Mouse (Mus musculus) forebrain, postnatal 0 days (tissue): Measurements from ENCODE around the gene Ceacam1. TPM values are rescaled to one million over a fixed set of nuclear protein-coding genes. Genes with fewer than 3 reads are reported as not detected.
"Not testable (repeated sequence)": the region's sequence is repeated elsewhere in the genome, so short reads cannot be mapped to it uniquely, and the experiment has no call there.

ENCODE experiments used
- ATAC-seq: fragments of 200-750 bp; cut with Nextera tagmentation; 2 replicates; pipeline ENCODE4 v1.8.0; 2017; ENCODE audit warnings: mild to moderate bottlenecking, moderate library complexity
- DNase-seq: peaks from one replicate; pipeline ENCODE4 v3.0.0-alpha.2; 2015
- H3K27ac ChIP-seq: fragments of 300-500 bp; sonication (generic); 2 replicates; pipeline ENCODE4 v1.5.1; 2014; ENCODE audit warnings: low read depth, mild to moderate bottlenecking, antibody characterized with exemption, low read length, moderate library complexity, mixed read lengths
- H3K27me3 ChIP-seq: fragments of 300-500 bp; sonication (generic); 2 replicates; pipeline ENCODE4 v1.6.1; 2014; ENCODE audit warnings: mild to moderate bottlenecking, low read length, mixed read lengths; ENCODE audit not compliant: insufficient read depth
- H3K36me3 ChIP-seq: fragments of 300-500 bp; sonication (generic); 2 replicates; pipeline ENCODE4 v1.6.1; 2014; ENCODE audit warnings: mild to moderate bottlenecking, moderate library complexity; ENCODE audit not compliant: insufficient read depth
- H3K4me1 ChIP-seq: fragments of 300-500 bp; sonication (generic); 2 replicates; pipeline ENCODE4 v1.6.1; 2014; ENCODE audit warnings: antibody characterized with exemption; ENCODE audit not compliant: insufficient read depth
- H3K4me2 ChIP-seq: fragments of 300-500 bp; sonication (generic); 2 replicates; pipeline ENCODE4 v1.6.1; 2014; ENCODE audit warnings: low read depth, mild to moderate bottlenecking, moderate library complexity
- H3K4me3 ChIP-seq: fragments of 300-500 bp; sonication (generic); 2 replicates; pipeline ENCODE4 v1.5.1; 2014; ENCODE audit warnings: low read depth, low read length, mixed read lengths
- H3K9ac ChIP-seq: fragments of 300-500 bp; sonication (generic); 2 replicates; pipeline ENCODE4 v1.6.1; 2014; ENCODE audit warnings: mild to moderate bottlenecking
- H3K9me3 ChIP-seq: fragments of 300-500 bp; sonication (generic); 2 replicates; pipeline ENCODE4 v1.6.1; 2016; ENCODE audit warnings: low read length
- CTCF ChIP-seq: sonication (generic); IDR thresholded peaks from 2 replicates; pipeline ENCODE4 v1.5.1; 2016; ENCODE audit warnings: antibody characterized with exemption, control low read depth, low read depth
- WGBS: fragments of 180-500 bp; shearing (Covaris S2); extraction: QIAGEN DNeasy Blood & Tissue Kit; methylation state at CpG from one replicate; pipeline ENCODE4 v1.1.7; 2014; 5-methylcytosine and 5-hydroxymethylcytosine counted together
- polyA plus RNA-seq: library from polyadenylated mRNA; unstranded; fragments of >200 nt; fragmentation: Nextera tagmentation; extraction: Ambion mirVana; gene quantifications from 2 replicates; pipeline ENCODE4 v1.2.1, GENCODE M21; 2015
- total RNA-seq: library from RNA; depleted of rRNA; stranded (reverse); fragments of >200 nt; gene quantifications from 2 replicates; pipeline ENCODE4 v1.2.3, GENCODE M21; 2014; rRNA removed

The Ceacam1 gene
- total RNA-seq (0.24 and 0.31 TPM in 2 replicates), polyA plus RNA-seq (0.75 and 1.4 TPM in 2 replicates)

GRCm38 (mm10) chr7:25477091-25477751 is at the start of gene Ceacam1:
Gene Ceacam1 (minus strand): TSS chr7:25477603.
- H3K4me2 ChIP-seq, H3K9ac ChIP-seq, ATAC-seq, H3K4me3 ChIP-seq, DNase-seq, H3K27ac ChIP-seq, H3K27me3 ChIP-seq, H3K9me3 ChIP-seq, H3K4me1 ChIP-seq, H3K36me3 ChIP-seq: not testable (repeated sequence)
- WGBS: 41% methylated on average over 5 of the region's 5 CpGs

GRCm38 (mm10) chr7:25516070-25516777 is 38.8 kb upstream of the Ceacam1 start:
- ATAC-seq: peak; percentile 76
- WGBS: 25% methylated on average over 2 of the region's 5 CpGs
- H3K27ac ChIP-seq, H3K27me3 ChIP-seq, H3K9me3 ChIP-seq, H3K4me3 ChIP-seq, DNase-seq, H3K9ac ChIP-seq, H3K4me2 ChIP-seq, H3K36me3 ChIP-seq, H3K4me1 ChIP-seq: not testable (repeated sequence)

- ATAC-seq (peak; percentile 93), DNase-seq (peak; percentile 45)
- not testable (repeated sequence) for H3K27ac ChIP-seq, H3K4me1 ChIP-seq, H3K27me3 ChIP-seq, H3K4me3 ChIP-seq, H3K4me2 ChIP-seq, H3K9ac ChIP-seq, H3K9me3 ChIP-seq, H3K36me3 ChIP-seq
- WGBS: 13% methylated on average over 1 of the region's 1 CpGs
Measured at GRCm38 (mm10) chr7:25515667-25516066, 38.3 kb upstream of the Ceacam1 start.

GRCm38 (mm10) chr7:25509925-25510324 is 32.5 kb upstream of the Ceacam1 start:
- ATAC-seq (no peak), DNase-seq (no peak)
- WGBS: 70% methylated on average over 3 of the region's 3 CpGs
- H3K36me3 ChIP-seq: no peaks in the 10 kb centered on the region
- TF ChIP-seq CTCF: no peak
- no peaks in the 10 kb centered on the region for H3K4me1 ChIP-seq
- H3K4me2 ChIP-seq: no peak overlapping the region
- no peak overlapping the region for H3K4me3 ChIP-seq
- no peak overlapping the region for H3K9ac ChIP-seq
- no peak overlapping the region for H3K27ac ChIP-seq
- no peaks in the 10 kb centered on the region for H3K9me3 ChIP-seq
- no peaks in the 10 kb centered on the region for H3K27me3 ChIP-seq

- H3K4me1 ChIP-seq: no peaks in the 10 kb centered on the region
- TF ChIP-seq CTCF: no peak
- ATAC-seq: no peak
- H3K9ac ChIP-seq: no peak overlapping the region
- H3K27ac ChIP-seq: no peak overlapping the region
- no peak overlapping the region for H3K4me2 ChIP-seq
- no peaks in the 10 kb centered on the region for H3K27me3 ChIP-seq
- WGBS: 78% methylated on average over 1 of the region's 1 CpGs
- H3K4me3 ChIP-seq: no peak overlapping the region
- H3K9me3 ChIP-seq: no peaks in the 10 kb centered on the region
- H3K36me3 ChIP-seq: no peaks in the 10 kb centered on the region
- no peak for DNase-seq
Measured at GRCm38 (mm10) chr7:25494649-25495048, 17.2 kb upstream of the Ceacam1 start.

GRCm38 (mm10) chr7:25490698-25491097 is 13.3 kb upstream of the Ceacam1 start:
- ATAC-seq, DNase-seq, H3K4me2 ChIP-seq, H3K27me3 ChIP-seq, H3K4me1 ChIP-seq, H3K27ac ChIP-seq, H3K9ac ChIP-seq, H3K9me3 ChIP-seq, H3K36me3 ChIP-seq, H3K4me3 ChIP-seq: not testable (repeated sequence)
- no CpG with 5 or more reads among the region's 1 CpGs for WGBS

GRCm38 (mm10) chr7:25489382-25489781 is 12.0 kb upstream of the Ceacam1 start:
- H3K27me3 ChIP-seq, H3K4me3 ChIP-seq, H3K4me1 ChIP-seq, H3K9me3 ChIP-seq, H3K9ac ChIP-seq, H3K4me2 ChIP-seq, DNase-seq, ATAC-seq, H3K36me3 ChIP-seq, H3K27ac ChIP-seq: not testable (repeated sequence)
- 90% methylated on average over 3 of the region's 3 CpGs for WGBS
